Mouse (Mus musculus): Measurements from ENCODE around the gene Fra10ac1.

Fra10ac1 gene

GRCm38 (mm10) chr19:38232087-38232486 lies 8.1 kb upstream of the Fra10ac1 start:
- no peak for DNase-seq (ENCODE audit: low spot score in 2 of 2)

GRCm38 (mm10) chr19:38228699-38229098 lies 4.7 kb upstream of the Fra10ac1 start:
- no peak for DNase-seq (ENCODE audit: low spot score in 2 of 2)

DNA sequence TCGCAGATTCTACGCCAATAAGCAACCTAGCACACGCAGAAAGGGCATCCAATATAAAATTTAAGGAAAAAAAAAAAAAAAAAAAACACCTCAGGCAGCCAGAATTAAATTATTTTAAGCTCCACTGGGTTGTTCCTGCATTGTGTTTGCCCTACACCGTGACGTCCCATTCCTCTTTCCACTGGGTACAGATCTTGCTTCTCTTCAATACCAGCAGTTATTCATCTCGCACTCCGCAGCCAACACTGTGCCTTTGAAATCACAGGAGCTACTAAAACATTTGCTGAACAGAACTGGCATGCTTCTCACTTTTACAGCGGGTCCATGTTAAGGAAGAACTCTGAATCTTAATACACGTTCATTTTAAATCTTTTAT lies 717 bp upstream of the Fra10ac1 start:
- peak; percentile 46 to 67 for DNase-seq (ENCODE audit: low spot score in 2 of 2)

- no peak for DNase-seq (ENCODE audit: low spot score in 2 of 2)
Measured at GRCm38 (mm10) chr19:38223356-38223904, 526 bp downstream of the Fra10ac1 start.

- no peak for DNase-seq (ENCODE audit: low spot score in 2 of 2)
Measured at GRCm38 (mm10) chr19:38217696-38218095, 6.3 kb downstream of the Fra10ac1 start.

- no peak for DNase-seq (ENCODE audit: low spot score in 2 of 2)
Measured at GRCm38 (mm10) chr19:38206669-38207068, 17.3 kb downstream of the Fra10ac1 start.

DNA sequence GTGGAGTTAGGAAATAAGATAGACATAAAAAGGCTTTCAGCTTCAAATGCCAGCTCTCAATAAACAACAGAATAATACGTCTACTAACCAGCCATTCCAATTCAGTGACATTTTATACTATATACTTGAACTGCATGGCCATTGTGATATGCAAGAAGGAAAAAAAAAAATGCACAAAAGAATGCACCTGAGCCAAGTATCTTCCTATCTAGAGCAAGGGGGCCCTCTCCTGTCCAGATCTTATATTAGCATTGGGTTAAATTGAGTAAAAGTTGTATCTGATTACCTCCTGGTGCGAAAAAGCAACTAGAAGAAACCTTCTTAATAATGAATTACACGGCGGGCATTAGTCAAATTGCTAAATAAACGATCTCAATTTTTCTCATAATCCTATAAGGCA lies 25.2 kb downstream of the Fra10ac1 start:
- peak in 1 of 2 experiments; percentile 28 for DNase-seq (ENCODE audit: low spot score in 2 of 2)

- no peak for DNase-seq (ENCODE audit: low spot score in 2 of 2)
Measured at GRCm38 (mm10) chr19:38195245-38195644, 28.7 kb downstream of the Fra10ac1 start.

- DNase-seq (ENCODE audit: low spot score in 2 of 2), result no peak
Measured at GRCm38 (mm10) chr19:38191446-38191845, 32.5 kb downstream of the Fra10ac1 start.

DNA sequence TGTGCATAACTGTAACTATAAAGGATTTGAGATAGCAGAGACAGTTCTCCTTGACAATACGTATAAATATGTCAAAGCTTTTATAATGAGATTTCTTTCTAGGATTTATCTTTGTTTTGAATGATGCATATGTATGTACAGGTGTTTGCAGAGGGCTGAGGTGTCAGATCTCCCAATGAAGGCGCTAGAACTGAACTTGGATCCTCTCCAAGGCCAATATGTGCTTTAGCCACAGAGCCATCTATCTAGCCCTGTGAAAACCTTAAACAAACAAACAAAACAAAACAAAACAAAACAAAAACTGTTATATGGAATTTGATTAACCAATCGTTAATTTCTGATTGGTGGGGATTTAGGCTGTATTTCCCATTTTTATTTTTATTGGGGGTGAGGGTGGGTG lies 33.4 kb downstream of the Fra10ac1 start:
- no peak for DNase-seq (ENCODE audit: low spot score in 2 of 2)

GRCm38 (mm10) chr19:38187345-38187680 lies 36.6 kb downstream of the Fra10ac1 start:
- DNase-seq (ENCODE audit: low spot score in 2 of 2), result peak in 1 of 2 experiments; percentile 40

GRCm38 (mm10) chr19:38186631-38187344 lies 37.2 kb downstream of the Fra10ac1 start:
- no peak for DNase-seq (ENCODE audit: low spot score in 2 of 2)

GRCm38 (mm10) chr19:38179675-38180074 lies 44.3 kb downstream of the Fra10ac1 start:
- no peak for DNase-seq (ENCODE audit: low spot score in 2 of 2)

- no peak for DNase-seq (ENCODE audit: low spot score in 2 of 2)
Measured at GRCm38 (mm10) chr19:38164633-38165032, 59.3 kb downstream of the Fra10ac1 start.

DNA sequence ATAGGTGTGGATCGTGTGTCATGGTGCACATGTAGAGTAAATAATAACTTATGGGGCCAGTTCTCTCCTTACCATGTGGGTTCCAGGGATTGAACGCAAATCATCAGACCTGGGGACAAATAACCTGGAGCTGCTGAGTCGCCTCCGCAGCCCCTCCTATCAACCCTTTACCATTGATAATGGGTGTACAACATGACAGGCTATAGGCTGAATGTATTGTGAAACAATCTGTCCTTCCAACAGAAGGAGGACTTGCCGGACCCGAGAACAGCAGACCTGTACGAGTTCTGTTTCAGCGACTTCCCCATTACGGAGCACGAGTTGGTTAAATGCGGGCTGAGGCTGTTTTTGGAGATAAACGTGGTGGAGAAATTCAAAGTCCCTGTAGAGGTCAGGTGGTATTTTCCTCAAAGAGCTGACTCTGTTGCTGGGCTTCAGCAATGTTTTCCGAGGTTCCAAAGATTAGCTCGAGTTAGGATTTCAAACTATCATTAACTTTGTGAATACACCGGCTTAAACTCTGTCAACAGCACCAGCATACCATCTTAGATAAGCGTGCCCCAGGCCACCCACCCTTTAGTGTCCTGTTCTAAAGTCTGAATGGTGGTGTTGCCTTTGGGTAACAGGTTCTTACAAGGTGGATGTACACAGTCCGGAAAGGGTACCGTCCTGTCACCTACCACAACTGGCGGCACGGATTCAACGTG lies 62.2 kb downstream of the Fra10ac1 start:
- no peak for DNase-seq (ENCODE audit: low spot score in 2 of 2)

- no peak for DNase-seq (ENCODE audit: low spot score in 2 of 2)
Measured at GRCm38 (mm10) chr19:38156243-38156642, 67.7 kb downstream of the Fra10ac1 start.

DNA sequence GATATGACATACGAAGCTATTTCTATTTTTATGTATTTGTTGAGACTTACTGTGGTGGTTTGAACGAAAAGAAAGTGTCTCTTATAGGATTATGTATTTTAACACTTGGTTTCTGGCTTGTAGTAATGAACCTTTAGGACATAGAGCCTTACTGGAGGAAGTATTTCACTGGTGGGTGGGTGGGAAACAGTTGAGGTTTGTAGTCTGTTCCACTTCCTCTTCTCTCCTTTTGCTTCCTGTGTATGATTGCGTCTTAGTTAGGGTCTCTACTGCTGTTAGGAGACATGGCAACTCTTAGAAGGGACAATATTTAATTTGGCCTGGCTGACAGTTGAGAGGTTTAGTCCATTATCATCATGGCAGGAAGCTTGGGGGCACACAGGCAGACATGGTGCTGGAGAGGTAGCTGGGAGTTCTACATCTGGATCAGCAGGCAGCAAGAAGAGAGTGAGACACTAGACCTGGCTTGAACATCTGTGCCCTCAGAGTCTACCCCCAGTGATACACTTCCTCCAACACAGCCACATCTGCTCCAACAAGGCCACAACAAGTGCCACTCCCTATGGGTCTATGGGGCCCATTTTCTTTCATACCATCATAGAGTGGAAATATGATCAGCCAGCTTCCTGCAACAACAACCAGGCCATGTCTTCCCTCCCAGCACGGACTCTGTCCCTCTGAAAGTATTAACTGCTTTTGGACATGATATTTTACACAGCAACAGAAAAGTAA lies 80.2 kb downstream of the Fra10ac1 start:
- DNase-seq (ENCODE audit: low spot score in 2 of 2), result no peak

Data from frontal cortex, postnatal 36 days (tissue).